ENCODE assay signal across 23 mouse cellular contexts in genomic region chr5:54578519-54578918, GRCm38 (mm10).
DNase-seq lines count a peak whose midpoint lies in the region; ATAC-seq and TF ChIP-seq lines count a peak whose summit lies in the region.
"Had no signal": no experiment of that assay in that cellular context is flagged by ENCODE, and none has a peak within 500 bp of the region (broad histone marks: within the 10 kb centered on the region; RNA-seq: fewer than 3 reads in every experiment).

No protein-coding gene starts in this region.

- no peak overlapping the region for H3K4me3 ChIP-seq in CH12.LX (replicated peaks in 1 of 3; ENCODE audit: low read depth in 2 of 3, low read length in 2 of 3, poor library complexity in 1 of 3)
- H3K4me3 ChIP-seq in bone marrow macrophage, adult 2 months (ENCODE audit: insufficient read depth, low read length): no peak overlapping the region
- H3K4me3 ChIP-seq in midbrain, embryonic 16.5 days (ENCODE audit: low read depth, low read length): no peak overlapping the region
- H3K4me3 ChIP-seq: embryonic facial prominence, embryonic 13.5 days; forebrain, embryonic 13.5 days; heart, adult 2 months; heart, embryonic 12.5 days; hindbrain, embryonic 10.5 days; intestine, embryonic 15.5 days had no signal

- DNase-seq in frontal cortex, postnatal 25 days (ENCODE audit: low spot score in 2 of 2): no peak
- peak; percentile 5 for DNase-seq in CH12.LX (ENCODE audit: extremely low read depth)
- DNase-seq in gastrocnemius, adult 18-20 months (ENCODE audit: low spot score): no peak
- DNase-seq: adrenal gland, adult 8-10 months; adrenal gland, postnatal 36 days; cerebellum, adult 18-20 months; cerebellum, adult 9-11 months; cerebellum, postnatal 36 days; forebrain, postnatal 0 days; gastrocnemius, postnatal 10 days; heart, adult 2 months; kidney, adult 18-20 months had no signal

- in situ Hi-C loops in CH12.LX (cut with MboI; ENCODE audit: low pct_ligation_motif_present, low pct_unique_long_range_greater_than_20kb, low sequenced_read_pairs): no loop called here

- no peak overlapping the region for H3K27ac ChIP-seq in CH12.LX (ENCODE audit: insufficient read depth, low read depth)
- peak overlapping the region; percentile 12; the same call in 1 of the 2 replicates for H3K27ac ChIP-seq in bone marrow macrophage, adult 2 months (ENCODE audit: insufficient read depth, low read depth, low read length)
- no peak overlapping the region for H3K27ac ChIP-seq in midbrain, embryonic 16.5 days (ENCODE audit: low read length)
- H3K27ac ChIP-seq: embryonic facial prominence, embryonic 13.5 days; forebrain, embryonic 13.5 days; heart, adult 2 months; hindbrain, embryonic 10.5 days; hindbrain, embryonic 14.5 days; intestine, embryonic 15.5 days had no signal

- dilution Hi-C loops in CH12.LX (cut with MboI; ENCODE audit: extremely low pct_ligation_motif_present, extremely low pct_unique_long_range_greater_than_20kb, low sequenced_read_pairs): no loop called here

- no peaks in the 10 kb centered on the region for H3K4me1 ChIP-seq in CH12.LX (ENCODE audit: control insufficient read depth in 1 of 2, insufficient read depth in 2 of 2)
- no peaks in the 10 kb centered on the region for H3K4me1 ChIP-seq in bone marrow macrophage, adult 2 months (ENCODE audit: control insufficient read depth, insufficient read depth, low read length)
- H3K4me1 ChIP-seq in midbrain, embryonic 16.5 days (ENCODE audit: control insufficient read depth, insufficient read depth, low read length): no peaks in the 10 kb centered on the region
- H3K4me1 ChIP-seq: embryonic facial prominence, embryonic 13.5 days; forebrain, embryonic 13.5 days; heart, embryonic 12.5 days; hindbrain, embryonic 10.5 days; intestine, embryonic 15.5 days had no signal

- no peak for TF ChIP-seq POLR2A in CH12.LX (IDR thresholded peaks at IDR 0.05; ENCODE audit: low read depth, low read length)
- TF ChIP-seq POLR2A in bone marrow macrophage, adult 2 months (IDR thresholded peaks at IDR 0.05; ENCODE audit: borderline replicate concordance, low read depth, low read length): no peak

- no peak overlapping the region for H3K9ac ChIP-seq in CH12.LX (ENCODE audit: insufficient read depth, low read depth)
- H3K9ac ChIP-seq in midbrain, embryonic 16.5 days (ENCODE audit: low read depth, low read length): no peak overlapping the region
- H3K9ac ChIP-seq: embryonic facial prominence, embryonic 13.5 days; forebrain, embryonic 13.5 days; forebrain, postnatal 0 days; heart, embryonic 12.5 days; hindbrain, embryonic 14.5 days; intestine, embryonic 15.5 days had no signal

- no peaks in the 10 kb centered on the region for H3K27me3 ChIP-seq in CH12.LX (replicated peaks)
- no peaks in the 10 kb centered on the region for H3K27me3 ChIP-seq in midbrain, embryonic 16.5 days (ENCODE audit: control insufficient read depth, insufficient read depth, low read depth, low read length)
- H3K27me3 ChIP-seq: embryonic facial prominence, embryonic 13.5 days; forebrain, embryonic 13.5 days; heart, embryonic 12.5 days; intestine, embryonic 15.5 days had no signal

- ATAC-seq in frontal cortex, adult (ENCODE audit: low TSS enrichment): peak; percentile 62; the same call in 1 of the 2 replicates
- ATAC-seq in midbrain, embryonic 16.5 days: no peak
- ATAC-seq in megakaryocyte progenitor cell, adult 5-6 weeks (replicated peaks; ENCODE audit: poor library complexity): no peak
- ATAC-seq: CD4-positive, CD25-positive, alpha-beta regulatory T cell, adult 4 months; forebrain, embryonic 13.5 days; forebrain, postnatal 0 days; intestine, embryonic 15.5 days had no signal

- no peak for TF ChIP-seq RAD21 in CH12.LX (IDR thresholded peaks at IDR 0.05; ENCODE audit: low read depth, low read length)

- no peaks in the 10 kb centered on the region for H3K9me3 ChIP-seq in CH12.LX (replicated peaks; ENCODE audit: low read length)
- H3K9me3 ChIP-seq in midbrain, embryonic 16.5 days (replicated peaks; ENCODE audit: control insufficient read depth, low read length, poor library complexity, severe bottlenecking): no peaks in the 10 kb centered on the region
- H3K9me3 ChIP-seq: embryonic facial prominence, embryonic 13.5 days; forebrain, embryonic 13.5 days; heart, embryonic 12.5 days; hindbrain, embryonic 10.5 days; intestine, embryonic 15.5 days had no signal

- TF ChIP-seq EP300 in CH12.LX (IDR thresholded peaks at IDR 0.05; ENCODE audit: low read length): no peak

- no peaks in the 10 kb centered on the region for H3K36me3 ChIP-seq in CH12.LX (replicated peaks in 1 of 2; ENCODE audit: control insufficient read depth in 1 of 2, insufficient read depth in 1 of 2, low read length in 1 of 2)
- no peaks in the 10 kb centered on the region for H3K36me3 ChIP-seq in midbrain, embryonic 16.5 days (ENCODE audit: control insufficient read depth, insufficient read depth, low read length)
- H3K36me3 ChIP-seq: embryonic facial prominence, embryonic 13.5 days; heart, embryonic 12.5 days; hindbrain, embryonic 10.5 days; intestine, embryonic 15.5 days had no signal

- 85% methylated on average over 2 of the region's 2 CpGs for WGBS in midbrain, embryonic 16.5 days

- no peak for TF ChIP-seq CTCF in CH12.LX (conservative IDR thresholded peaks at IDR 0.05 in 1 of 2, IDR thresholded peaks at IDR 0.05 in 1 of 2; ENCODE audit: low read depth in 2 of 2, low read length in 2 of 2)
- TF ChIP-seq CTCF in bone marrow macrophage, adult 2 months (IDR thresholded peaks at IDR 0.05; ENCODE audit: low read depth, low read length): no peak

- no peak overlapping the region for H3K4me2 ChIP-seq in CH12.LX (ENCODE audit: insufficient read depth, low read depth, poor library complexity, severe bottlenecking)
- no peak overlapping the region for H3K4me2 ChIP-seq in midbrain, embryonic 16.5 days (ENCODE audit: low read length)
- H3K4me2 ChIP-seq: embryonic facial prominence, embryonic 13.5 days; forebrain, embryonic 13.5 days; heart, embryonic 12.5 days; hindbrain, embryonic 14.5 days; intestine, embryonic 15.5 days had no signal

- no peaks in the 10 kb centered on the region for H3K79me2 ChIP-seq in CH12.LX (replicated peaks; ENCODE audit: control insufficient read depth, extremely low read depth, insufficient read depth, poor library complexity, severe bottlenecking)

TF ChIP-seq in CH12.LX, 34 proteins besides CTCF, POLR2A, EP300 and RAD21:
- TF ChIP-seq SMC3 (IDR thresholded peaks at IDR 0.05; ENCODE audit: low read depth, low read length) (no peak), SIN3A (IDR thresholded peaks at IDR 0.05; ENCODE audit: low read length) (no peak), KAT2A (IDR thresholded peaks at IDR 0.05; ENCODE audit: insufficient replicate concordance, low read length) (no peak), HCFC1 (IDR thresholded peaks at IDR 0.05; ENCODE audit: low read depth, low read length) (no peak), MEF2A (IDR thresholded peaks at IDR 0.05; ENCODE audit: borderline replicate concordance, low read depth, low read length) (no peak), NELFE (IDR thresholded peaks at IDR 0.05; ENCODE audit: low read depth, low read length) (no peak), JUN (IDR thresholded peaks at IDR 0.05; ENCODE audit: insufficient read depth, low read depth, low read length) (no peak), UBTF (IDR thresholded peaks at IDR 0.05; ENCODE audit: low read depth, low read length) (no peak), GABPA (IDR thresholded peaks at IDR 0.05; ENCODE audit: insufficient replicate concordance, low read depth, low read length) (no peak), ZNF384 (IDR thresholded peaks at IDR 0.05; ENCODE audit: low read depth, low read length) (no peak), BHLHE40 (IDR thresholded peaks at IDR 0.05; ENCODE audit: low read depth, low read length) (no peak), USF1 (IDR thresholded peaks at IDR 0.05; ENCODE audit: low read depth, low read length) (no peak), POLR2AphosphoS2 (IDR thresholded peaks at IDR 0.05; ENCODE audit: low read depth, low read length) (no peak), CHD1 (IDR thresholded peaks at IDR 0.05; ENCODE audit: low read depth, low read length) (no peak), ZMIZ1 (IDR thresholded peaks at IDR 0.05; ENCODE audit: low read depth, low read length) (no peak), MXI1 (IDR thresholded peaks at IDR 0.05; ENCODE audit: low read depth, low read length) (no peak), ZKSCAN1 (IDR thresholded peaks at IDR 0.05; ENCODE audit: borderline replicate concordance, low read depth, low read length) (no peak), ETS1 (conservative IDR thresholded peaks at IDR 0.05; ENCODE audit: low read depth, low read length) (no peak)
